Mouse (Mus musculus) layer of hippocampus, postnatal 36 days (tissue): ENCODE measurements around the gene Tmem171. TPM values are rescaled to one million over a fixed set of nuclear protein-coding genes. Genes with fewer than 3 reads are reported as not detected.

Experiments used
- DNase-seq, 2 experiments: peaks; one replicate each; pipeline ENCODE4 v3.0.0; 2022
- total RNA-seq, 2 experiments: library from RNA; stranded (reverse); gene quantifications; 2 replicates each; pipeline ENCODE4 v1.2.3; 2021

Tmem171 gene
- total RNA-seq, 2 experiments from 2014 or later, result 1.1 to 1.4 TPM

GRCm38 (mm10) chr13:98638507-98639166 lies 56.0 kb downstream of the Tmem171 start:
- no peak for DNase-seq

- DNase-seq, result no peak
These were observed 57.5 kb downstream of the Tmem171 start, which contains the start of gene Tmem174 for GRCm38 (mm10) chr13:98637145-98637544. Gene Tmem174, minus strand, starts transcription at chr13:98637410.

GRCm38 (mm10) chr13:98636571-98636970 lies 58.1 kb downstream of the Tmem171 start:
- no peak for DNase-seq

Other genes with a start within 250 kb of the Tmem171 start
- not detected for gene Gm10320, start 202.8 kb downstream of the Tmem171 start, total RNA-seq
- gene Tmem174, start 57.4 kb downstream of the Tmem171 start, total RNA-seq, result under 1 TPM in 1 of 2 experiments, not detected in 1; 0.15 TPM
- gene Fcho2, start 120.6 kb upstream of the Tmem171 start, total RNA-seq, result 10 to 100 TPM; 37.3 to 52.1 TPM
- 10 to 100 TPM; 61.4 to 74.3 TPM for gene Tnpo1, start 231.6 kb upstream of the Tmem171 start, total RNA-seq